Mouse (Mus musculus) urinary bladder, postnatal 10 days (tissue): ENCODE data around the gene Fnbp1.

Experiments
- DNase-seq: peaks from one replicate; pipeline ENCODE4 v3.0.0; 2022; ENCODE audit warnings: low spot score

Fnbp1 gene

DNA sequence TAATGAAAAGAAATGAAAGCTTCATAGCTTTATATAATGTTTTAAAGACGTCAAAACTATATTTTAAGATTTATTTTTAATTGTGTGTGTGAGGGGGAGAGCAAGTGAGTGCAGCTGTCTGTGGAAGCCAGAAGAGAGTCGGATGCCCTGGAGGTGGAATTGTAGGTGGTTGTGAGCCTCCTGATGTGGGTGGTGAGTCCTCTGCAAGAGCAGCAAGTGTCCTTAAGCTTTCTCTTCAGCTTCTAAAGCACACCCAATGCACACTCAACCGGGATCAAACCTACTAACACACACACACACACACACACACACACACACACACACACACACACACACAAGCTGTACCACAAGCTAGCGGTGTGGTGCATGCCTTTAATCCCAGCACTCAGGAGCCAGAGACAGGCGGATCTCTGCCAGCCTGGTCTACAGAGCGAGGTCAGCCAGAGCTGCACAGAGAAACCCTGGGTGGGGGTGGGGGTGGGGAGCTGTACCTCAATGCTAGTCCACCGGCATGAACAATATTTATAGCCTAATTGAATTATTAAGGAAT, 74.0 kb downstream of the Fnbp1 start:
- DNase-seq = no peak

- no peak for DNase-seq
Measured at GRCm38 (mm10) chr2:31067059-31067595, 74.7 kb downstream of the Fnbp1 start.

- no peak for DNase-seq
Measured at GRCm38 (mm10) chr2:31066019-31066789, 75.6 kb downstream of the Fnbp1 start.

DNA sequence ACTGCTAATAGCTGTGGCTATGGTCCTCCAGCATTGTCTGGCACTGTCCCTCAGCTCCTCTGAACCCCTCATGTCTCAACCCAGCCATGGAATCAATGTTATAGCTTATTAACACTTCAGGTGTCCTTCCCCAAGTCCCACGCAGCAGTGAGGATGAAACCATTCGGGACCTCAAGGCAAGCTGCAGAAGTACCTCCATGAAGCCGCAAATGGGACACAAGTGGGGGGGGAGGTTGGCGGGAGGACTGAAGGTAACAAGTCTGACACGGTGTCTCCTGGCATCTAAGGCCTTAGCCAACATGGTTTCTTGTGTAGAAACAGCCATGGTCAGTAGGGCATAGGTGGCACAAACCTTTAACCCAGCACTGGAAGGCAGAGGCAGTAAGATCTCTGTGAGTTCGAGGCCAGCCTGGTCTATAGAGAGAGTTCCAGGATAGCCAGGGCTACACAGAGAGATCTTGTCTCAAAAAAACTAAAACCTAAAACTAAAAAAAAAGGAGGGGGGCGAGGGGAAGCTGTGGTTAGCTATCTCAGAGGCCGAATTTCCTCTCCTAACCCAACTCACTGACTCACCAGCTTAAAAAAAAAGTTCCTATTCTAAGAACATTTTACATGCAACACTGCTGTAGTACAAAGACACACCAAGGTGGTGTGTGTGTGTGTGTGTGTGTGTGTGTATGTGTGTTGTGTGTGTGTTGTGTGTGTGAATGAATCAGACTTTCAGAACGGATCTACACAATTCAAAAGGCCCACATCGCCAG, 79.8 kb downstream of the Fnbp1 start:
- no peak for DNase-seq

DNA sequence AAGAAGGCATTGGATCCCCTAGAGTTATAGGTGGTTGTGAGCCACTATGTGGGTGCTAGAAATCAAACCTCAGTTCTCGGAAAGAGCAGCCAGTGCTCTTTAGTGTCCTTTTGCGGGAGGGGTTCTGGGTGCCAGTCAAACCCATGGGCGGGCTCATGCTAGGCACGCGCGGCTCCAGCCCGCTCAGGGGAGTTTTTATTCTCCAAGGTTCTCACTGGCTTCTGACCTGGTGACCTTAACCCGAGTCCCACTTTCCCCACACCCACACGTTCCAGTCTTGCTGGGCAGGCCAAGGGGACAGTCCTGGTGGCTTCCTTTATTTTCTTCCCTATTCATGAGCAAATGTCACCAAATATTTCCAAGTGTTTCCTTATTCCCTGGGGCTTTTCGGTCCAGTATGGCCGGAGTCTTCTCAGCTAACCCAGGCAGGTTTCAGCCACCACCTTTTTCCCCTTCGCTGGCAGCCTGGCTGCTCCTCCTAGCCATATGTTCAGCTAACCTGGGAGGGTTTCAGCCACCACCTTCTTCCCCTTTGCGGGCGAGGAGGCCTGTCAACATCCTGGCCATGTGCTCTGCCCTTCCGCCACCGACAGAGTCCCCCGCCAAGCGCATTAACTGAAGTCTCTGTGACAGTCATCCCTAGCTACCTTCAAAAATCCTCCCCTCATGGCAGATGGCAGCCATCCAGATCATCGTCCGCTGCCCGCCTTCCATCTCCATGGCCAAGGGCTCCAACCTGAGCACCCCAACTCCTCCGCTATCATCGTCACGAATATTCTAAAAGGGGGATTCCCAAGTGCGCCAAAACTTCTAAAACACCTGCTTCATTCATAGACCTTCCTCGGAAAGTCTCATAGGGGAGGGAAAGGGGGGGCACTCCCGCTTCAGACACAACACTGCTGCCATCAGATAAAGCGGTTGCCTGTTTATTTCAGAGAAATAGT, 80.7 kb downstream of the Fnbp1 start:
- DNase-seq = no peak

GRCm38 (mm10) chr2:31060271-31060670, 81.5 kb downstream of the Fnbp1 start:
- DNase-seq = no peak

- no peak for DNase-seq
Measured at GRCm38 (mm10) chr2:31058443-31058842, 83.4 kb downstream of the Fnbp1 start.

GRCm38 (mm10) chr2:31057549-31058177, 84.1 kb downstream of the Fnbp1 start:
- DNase-seq = no peak

- DNase-seq = no peak
Measured at GRCm38 (mm10) chr2:31056070-31056469, 85.7 kb downstream of the Fnbp1 start.

DNA sequence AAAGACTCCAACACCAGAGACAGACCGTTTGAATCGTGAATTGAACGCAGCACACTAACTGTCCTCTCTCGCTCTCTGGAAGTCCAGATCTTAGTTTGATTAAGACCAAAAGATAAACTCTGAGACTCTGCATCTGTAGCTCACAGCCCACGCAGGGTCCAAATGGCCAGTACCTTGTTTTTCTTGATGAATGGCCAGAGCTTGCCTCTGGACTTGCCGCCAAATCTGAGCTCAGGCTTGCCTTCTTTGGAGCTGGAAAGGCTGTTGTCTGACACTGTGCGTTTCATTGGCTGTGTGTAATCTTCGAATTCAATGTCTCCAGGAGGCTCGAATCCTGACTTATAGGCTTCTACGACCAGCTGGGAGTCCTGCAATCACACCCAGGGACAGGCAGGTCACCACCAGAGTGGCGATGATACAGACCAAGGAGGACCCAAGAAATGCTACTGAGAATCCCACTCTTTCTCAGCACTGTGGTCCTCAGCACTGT, 87.9 kb downstream of the Fnbp1 start:
- DNase-seq = no peak

- no peak for DNase-seq
Measured at GRCm38 (mm10) chr2:31053426-31053825, 88.4 kb downstream of the Fnbp1 start.

- DNase-seq = no peak
Measured at GRCm38 (mm10) chr2:31052441-31052840, 89.4 kb downstream of the Fnbp1 start.

DNA sequence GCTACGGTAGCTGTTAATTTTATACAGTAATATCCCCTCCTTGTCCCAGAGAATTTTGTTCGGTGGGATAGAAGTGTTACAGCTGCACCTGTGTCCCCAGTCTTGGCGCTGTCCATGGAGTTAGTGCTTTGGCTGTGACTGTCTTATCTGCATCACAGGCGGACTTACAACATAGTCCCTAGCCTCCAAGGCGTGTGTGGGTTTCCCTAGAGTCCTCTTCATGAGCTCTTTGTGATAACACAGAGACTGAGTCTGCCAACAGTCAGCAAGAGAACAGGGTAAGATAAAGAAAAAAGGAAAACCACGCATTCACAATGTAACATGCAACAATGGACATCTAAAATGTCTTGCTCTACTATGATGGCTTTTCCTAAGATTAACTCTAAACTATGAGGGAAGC, 93.8 kb downstream of the Fnbp1 start:
- no peak for DNase-seq

- no peak for DNase-seq
Measured at GRCm38 (mm10) chr2:31043856-31044255, 98.0 kb downstream of the Fnbp1 start.

GRCm38 (mm10) chr2:31042881-31043280, 98.9 kb downstream of the Fnbp1 start:
- no peak for DNase-seq

DNA sequence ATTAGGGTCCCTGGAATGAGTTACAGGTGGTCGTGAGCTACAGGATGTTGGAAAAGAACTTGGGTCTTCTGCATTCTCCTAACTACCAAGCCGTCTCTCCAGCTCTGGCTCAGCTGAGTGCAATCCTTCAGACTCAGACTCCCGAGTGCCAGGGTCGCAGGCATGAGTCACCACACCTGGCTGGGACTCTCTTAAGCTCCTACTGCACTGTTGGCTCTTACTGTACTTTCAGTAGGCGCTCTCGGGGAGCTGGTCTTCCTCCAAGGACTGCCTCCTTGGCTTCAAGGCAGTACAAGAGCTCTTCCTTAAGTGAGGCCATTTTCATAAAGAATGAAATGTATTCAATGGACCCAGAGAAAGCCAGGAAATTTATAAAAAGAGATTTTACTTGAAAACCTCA, 100.4 kb downstream of the Fnbp1 start:
- no peak for DNase-seq

DNA sequence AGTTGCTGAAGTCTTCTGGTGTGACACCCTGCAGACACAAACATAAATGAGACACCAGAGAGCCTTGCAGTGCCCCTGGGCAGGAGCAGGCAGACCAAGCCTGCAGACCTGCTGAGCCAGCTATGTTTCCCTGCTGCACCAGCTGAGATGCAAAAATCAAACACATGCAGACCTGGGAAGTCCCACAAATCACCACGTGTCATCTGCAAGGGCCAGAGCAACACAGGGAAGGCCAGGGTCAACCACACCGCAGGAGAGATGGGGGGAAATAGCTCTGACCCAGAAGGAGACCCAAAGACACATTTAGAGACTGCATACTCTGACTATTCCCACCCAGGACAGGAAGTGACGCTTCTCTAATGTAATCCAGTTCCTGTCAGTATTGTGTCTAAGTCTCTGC, 101.3 kb downstream of the Fnbp1 start:
- DNase-seq = no peak

- no peak for DNase-seq
Measured at GRCm38 (mm10) chr2:31040043-31040442, 101.8 kb downstream of the Fnbp1 start.

GRCm38 (mm10) chr2:31036811-31037210, 105.0 kb downstream of the Fnbp1 start:
- no peak for DNase-seq

GRCm38 (mm10) chr2:31031972-31032371, 109.8 kb downstream of the Fnbp1 start:
- DNase-seq = no peak

DNA sequence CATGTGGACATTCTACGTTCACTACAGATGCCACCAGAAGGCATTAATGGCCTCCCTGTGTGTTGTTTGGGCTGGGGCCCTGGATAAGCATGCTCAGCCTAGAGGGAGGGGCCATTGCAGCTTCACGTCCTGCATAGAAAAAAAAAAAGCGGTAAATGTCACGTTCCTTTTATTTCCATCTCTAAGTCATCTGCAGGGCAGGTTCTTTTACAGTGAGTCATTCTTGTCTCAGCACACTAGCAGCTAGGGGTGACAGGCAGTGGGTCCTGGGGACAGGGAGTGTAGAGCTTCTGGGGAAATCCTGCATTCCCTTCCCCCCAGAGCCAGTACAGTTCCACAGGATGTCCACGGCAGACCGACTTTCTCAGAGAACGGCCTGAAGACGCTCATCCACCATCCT, 115.2 kb downstream of the Fnbp1 start:
- no peak for DNase-seq
